Mouse (Mus musculus): ENCODE results near the gene Ankrd35.

- TF ChIP-seq CTCF (IDR thresholded peaks at IDR 0.05; ENCODE audit: borderline replicate concordance, extremely low read depth, insufficient read depth, insufficient read length) (no peak), POLR2A (IDR thresholded peaks at IDR 0.05; ENCODE audit: borderline replicate concordance, extremely low read depth, insufficient read depth, insufficient read length, poor library complexity, severe bottlenecking) (no peak)
Observed at GRCm38 (mm10) chr3:96684822-96685156, 14.9 kb downstream of the Ankrd35 start.
